Mouse (Mus musculus) mouse trophoblast stem cell (cell line): ENCODE data around the gene Baz1b.
"Not testable (repeated sequence)": the region's sequence is repeated elsewhere in the genome, so short reads cannot be mapped to it uniquely, and the experiment has no call there.

ENCODE experiments used
- in situ Hi-C, 2 experiments: fragments of 300-500 bp; cut with MseI, MboI; formaldehyde crosslinking; loops; 2 replicates in 1 of 2; 3 replicates in 1 of 2; pipeline ENCODE4 v1.15.1; 2025

Gene Baz1b

DNA sequence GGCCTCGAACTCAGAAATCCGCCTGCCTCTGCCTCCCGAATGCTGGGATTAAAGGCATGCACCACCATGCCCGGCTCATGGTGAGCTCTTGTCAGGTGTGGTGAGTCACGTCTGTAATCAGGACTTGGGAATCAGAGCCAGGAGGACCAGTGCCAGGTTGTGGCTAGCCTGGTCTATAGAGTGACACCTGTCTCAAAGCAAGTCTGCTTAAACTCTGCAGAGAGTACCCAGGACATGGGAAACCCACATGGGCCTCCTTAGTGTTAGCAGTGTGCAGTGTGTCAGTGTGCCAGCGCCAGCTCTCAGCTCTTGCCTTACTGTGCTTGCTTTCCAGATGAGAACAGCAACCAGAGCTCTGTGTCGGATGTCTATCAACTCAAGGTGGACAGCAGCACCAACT is 7.4 kb upstream of the Baz1b start:
- in situ Hi-C loops = no loop called here

DNA sequence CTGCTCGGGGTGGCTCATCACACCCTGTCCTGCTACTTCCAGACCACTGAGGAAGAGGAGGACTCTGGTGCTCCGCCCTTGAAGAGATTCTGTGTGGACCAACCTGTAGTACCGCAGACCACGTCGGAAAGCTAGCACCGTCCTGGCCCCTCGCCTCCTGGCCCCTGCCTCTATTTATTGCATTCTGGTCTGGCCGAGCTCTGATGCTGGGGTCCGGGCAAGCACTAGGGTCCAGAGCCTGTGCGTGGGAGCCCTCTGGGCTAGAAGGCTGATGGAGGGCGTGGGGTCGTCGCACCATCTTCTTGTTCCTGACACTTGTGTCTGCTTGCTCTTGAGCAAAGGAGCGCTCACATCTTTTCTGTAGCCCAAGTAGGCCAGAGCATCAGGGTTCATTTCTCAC is 6.3 kb upstream of the Baz1b start:
- in situ Hi-C loops = no loop called here

DNA sequence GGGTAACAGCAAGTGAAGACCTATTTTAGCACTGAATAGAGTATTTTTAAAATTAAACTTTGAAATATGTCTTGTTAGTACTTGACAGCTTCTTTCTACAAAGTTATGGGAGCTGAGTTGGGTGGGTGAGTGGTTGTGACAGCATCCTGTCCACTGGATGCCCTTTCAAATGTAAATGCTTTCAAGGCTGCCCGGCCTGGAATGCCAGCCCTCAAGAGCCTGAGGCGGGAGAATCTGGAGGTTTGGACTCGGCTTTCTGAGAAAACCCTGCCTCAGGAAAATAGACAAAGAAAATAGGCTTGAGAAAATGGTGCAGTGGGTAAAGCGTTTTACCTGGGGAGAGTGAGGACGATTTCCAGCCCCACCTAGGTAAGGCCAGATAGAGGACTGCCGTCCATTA is 5.3 kb upstream of the Baz1b start:
- in situ Hi-C loops = no loop called here

DNA sequence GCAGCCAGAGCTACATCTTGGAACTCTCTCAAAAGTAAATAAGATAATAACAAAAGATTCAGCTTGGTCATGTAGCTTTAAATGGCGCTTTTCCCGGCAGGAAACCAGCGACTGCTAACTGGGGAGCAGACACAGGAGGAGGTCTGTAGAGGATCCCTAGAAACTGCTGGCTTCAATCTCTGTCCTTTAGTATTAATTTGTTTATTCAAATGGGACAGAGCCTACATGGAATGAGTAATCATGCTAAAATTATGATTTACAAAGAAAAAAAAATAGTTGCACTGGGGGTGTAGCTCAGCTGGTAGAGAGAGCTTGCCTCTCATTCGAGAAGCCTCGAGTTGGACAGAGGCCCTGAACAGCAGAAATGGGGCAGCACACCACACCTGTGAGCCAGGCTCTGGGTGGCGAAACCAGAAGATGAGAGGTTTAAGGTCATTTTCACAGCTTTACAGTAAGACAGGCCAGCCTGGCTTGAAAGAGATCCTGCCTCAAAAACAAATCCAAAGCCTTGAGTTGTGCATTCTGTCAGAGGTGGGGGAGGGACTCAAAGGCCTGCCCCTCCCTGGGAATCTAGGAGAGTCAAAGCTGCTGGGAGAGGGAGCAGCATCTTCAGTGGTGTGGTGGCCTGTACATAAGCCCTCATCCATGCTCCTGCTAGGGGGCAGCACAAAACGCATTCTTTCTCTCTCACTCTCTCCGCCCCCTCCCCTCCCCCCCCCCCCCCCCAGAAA is 3.8 kb upstream of the Baz1b start:
- in situ Hi-C loops = no loop called here

GRCm38 (mm10) chr5:135185016-135185415 is 2.0 kb upstream of the Baz1b start:
- in situ Hi-C loops = no loop called here

GRCm38 (mm10) chr5:135185596-135185995 is 1.5 kb upstream of the Baz1b start:
- in situ Hi-C loops = no loop called here

DNA sequence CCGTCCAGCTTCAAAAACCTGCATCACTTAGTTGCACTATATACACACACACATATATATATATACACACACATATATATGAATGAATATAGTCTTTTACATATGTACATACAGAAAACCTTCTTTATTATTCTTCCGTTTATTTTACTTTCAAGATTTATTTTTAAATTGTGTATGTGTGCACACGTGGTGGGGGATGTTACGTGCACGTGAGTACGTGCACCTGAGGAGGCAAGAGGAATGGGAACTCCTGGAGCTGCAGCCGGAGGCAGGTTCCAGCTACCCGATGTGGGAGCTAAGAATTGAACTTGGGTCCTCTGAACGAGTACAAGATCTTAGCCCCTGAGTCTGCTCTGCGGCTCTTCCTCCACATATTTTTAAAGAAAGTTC is 838 bp upstream of the Baz1b start:
- in situ Hi-C loops = no loop called here

DNA sequence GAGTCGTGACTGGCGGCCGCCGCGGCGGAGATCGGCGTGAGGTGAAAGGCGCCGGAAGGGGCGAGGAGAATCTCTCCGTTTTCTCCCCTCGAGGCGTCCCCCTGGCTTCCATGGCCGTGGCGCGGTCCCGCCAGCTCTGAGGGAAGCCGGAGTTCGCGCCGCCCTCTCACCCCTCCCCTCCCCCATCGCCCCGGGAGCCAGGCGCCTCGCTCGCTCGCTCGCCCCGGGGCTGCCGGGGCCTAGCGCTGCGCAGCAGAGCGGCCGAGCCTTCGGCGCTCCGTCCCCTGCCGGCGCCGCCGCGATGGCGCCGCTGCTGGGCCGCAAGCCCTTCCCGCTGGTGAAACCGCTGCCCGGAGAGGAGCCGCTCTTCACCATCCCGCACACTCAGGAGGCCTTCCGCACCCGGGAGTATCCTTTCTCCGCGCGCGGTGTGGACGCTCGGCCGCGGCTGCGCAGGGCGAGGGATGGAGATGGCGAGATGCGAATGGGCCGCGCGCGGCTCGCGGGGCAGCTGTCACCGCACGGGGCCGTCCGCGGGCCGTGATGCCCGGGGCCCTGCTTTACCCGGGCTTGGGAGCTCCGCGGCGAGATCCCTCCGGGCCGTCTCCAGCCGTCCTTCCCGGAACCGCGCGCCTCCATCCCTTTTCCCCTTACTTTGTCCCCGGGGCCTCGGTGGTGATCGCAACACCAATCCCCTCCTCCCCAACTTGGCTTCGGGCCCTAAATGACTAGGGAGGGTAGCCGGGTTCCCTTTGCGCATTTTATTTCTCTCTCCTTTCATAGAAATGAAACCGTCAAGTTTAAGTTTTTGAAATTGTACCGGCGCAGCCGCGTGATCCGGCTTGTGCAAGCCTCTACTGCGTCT is 517 bp downstream of the Baz1b start:
- in situ Hi-C loops = no loop called here

GRCm38 (mm10) chr5:135188214-135188554 is 1.1 kb downstream of the Baz1b start:
- in situ Hi-C loops = no loop called here

GRCm38 (mm10) chr5:135189281-135190022 is 2.4 kb downstream of the Baz1b start:
- in situ Hi-C loops = no loop called here

- in situ Hi-C loops = no loop called here
These were observed 4.6 kb downstream of the Baz1b start for GRCm38 (mm10) chr5:135191620-135192019.

DNA sequence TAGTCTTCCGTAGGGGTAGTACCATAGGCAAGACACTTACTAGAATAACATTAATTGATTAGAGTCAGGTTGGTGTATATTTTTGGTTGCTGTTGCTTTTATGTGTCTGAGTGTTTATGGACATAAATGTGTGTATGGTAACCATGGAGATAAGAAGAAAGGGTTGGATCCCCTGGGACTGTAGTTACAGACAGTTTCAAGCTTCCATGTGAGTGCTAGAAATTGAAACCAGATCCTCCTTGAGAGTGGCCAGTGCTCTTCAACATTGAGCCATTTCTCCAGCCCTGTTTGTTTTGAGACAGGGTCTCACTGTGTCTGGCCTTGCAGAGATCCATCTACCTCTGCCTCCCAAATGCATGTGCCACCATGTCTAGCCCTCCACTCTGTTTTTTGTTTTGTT is 5.4 kb downstream of the Baz1b start:
- in situ Hi-C loops = no loop called here

GRCm38 (mm10) chr5:135196367-135196766 is 9.3 kb downstream of the Baz1b start:
- in situ Hi-C loops = no loop called here

DNA sequence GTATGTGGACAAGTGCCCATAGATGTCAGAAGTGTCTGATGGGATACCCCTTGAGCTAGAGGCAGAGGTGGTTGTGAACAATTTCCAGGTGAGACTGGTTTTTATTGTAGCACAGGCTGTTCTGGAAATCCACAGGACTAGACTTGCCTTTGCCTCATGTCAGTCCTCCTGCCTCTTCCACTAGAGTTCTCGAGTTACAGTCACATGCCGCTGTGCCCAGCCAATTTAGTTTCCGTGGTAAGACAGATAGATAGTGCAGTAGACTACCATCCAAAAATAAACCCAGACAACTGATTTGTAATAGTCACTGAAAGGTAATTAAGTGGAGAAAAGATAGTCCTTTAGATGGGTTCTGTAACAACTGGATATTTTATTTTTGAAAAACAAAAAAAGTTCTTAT is 15.7 kb downstream of the Baz1b start:
- in situ Hi-C loops = no loop called here

- in situ Hi-C loops = no loop called here
These were observed 21.1 kb downstream of the Baz1b start for GRCm38 (mm10) chr5:135208197-135208596.

DNA sequence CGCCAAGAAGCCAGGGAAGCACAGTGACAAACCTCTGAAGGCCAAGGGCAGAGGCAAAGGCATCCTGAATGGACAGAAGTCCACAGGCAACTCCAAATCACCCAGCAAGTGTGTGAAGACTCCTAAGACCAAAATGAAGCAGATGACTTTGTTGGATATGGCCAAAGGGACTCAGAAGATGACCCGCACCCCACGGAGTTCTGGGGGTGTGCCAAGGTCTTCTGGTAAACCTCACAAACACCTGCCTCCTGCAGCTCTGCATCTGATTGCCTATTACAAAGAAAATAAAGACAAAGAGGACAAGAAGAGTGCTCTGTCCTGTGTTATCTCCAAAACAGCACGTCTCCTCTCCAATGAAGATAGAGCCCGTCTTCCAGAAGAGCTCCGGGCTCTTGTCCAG is 29.8 kb downstream of the Baz1b start:
- in situ Hi-C loops = no loop called here

- in situ Hi-C loops = no loop called here
These were observed 33.9 kb downstream of the Baz1b start for GRCm38 (mm10) chr5:135220941-135221340.

- in situ Hi-C loops = no loop called here
These were observed 35.0 kb downstream of the Baz1b start for GRCm38 (mm10) chr5:135222066-135222465.

GRCm38 (mm10) chr5:135224169-135224568 is 37.1 kb downstream of the Baz1b start:
- in situ Hi-C loops = no loop called here

GRCm38 (mm10) chr5:135225879-135226278 is 38.8 kb downstream of the Baz1b start:
- in situ Hi-C loops = not testable (repeated sequence)

- in situ Hi-C loops = loop anchor here in 1 of 2 experiments (10.0 kb wide), 1 partner anchor 55 kb away; no protein-coding TSS in a partner anchor
These were observed 43.1 kb downstream of the Baz1b start for GRCm38 (mm10) chr5:135230186-135230585.
